Mouse (Mus musculus) layer of hippocampus, adult 8-10 months (tissue): Measurements from ENCODE around the gene Tpo. TPM values are rescaled to one million over a fixed set of nuclear protein-coding genes. Genes with fewer than 3 reads are reported as not detected.

Experiments used
- DNase-seq, 2 experiments: peaks; one replicate each; pipeline ENCODE4 v3.0.0; 2022; ENCODE audit warnings: low spot score in 2 of 2
- total RNA-seq, 4 experiments: library from RNA; stranded (reverse); gene quantifications; 2 replicates each; pipeline ENCODE4 v1.2.4; 2022

The Tpo gene
- total RNA-seq, 4 experiments from 2014 or later: 0.09 to 0.54 (median 0.47) TPM; not detected in 1

DNA sequence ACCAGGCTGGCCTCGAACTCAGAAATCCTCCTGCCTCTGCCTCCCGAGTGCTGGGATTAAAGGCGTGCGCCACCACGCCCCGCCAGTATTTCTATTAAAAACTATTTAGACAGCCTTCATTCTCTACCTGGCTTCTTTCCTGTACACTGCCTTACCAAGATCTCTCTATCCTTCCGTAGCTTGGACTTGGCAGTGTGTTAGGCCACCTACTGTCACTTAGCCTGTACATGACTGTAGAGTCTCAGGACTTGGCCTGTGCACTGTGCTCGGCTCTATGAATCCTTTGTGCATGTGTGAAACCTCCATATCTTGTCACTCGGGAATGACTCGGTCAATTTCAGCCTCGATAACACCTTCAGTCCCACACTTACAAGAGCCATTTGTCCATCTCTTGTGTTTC is 55.4 kb downstream of the Tpo start:
- DNase-seq: no peak

- DNase-seq: no peak
These were observed 56.1 kb downstream of the Tpo start for GRCm38 (mm10) chr12:30076316-30076715.

DNA sequence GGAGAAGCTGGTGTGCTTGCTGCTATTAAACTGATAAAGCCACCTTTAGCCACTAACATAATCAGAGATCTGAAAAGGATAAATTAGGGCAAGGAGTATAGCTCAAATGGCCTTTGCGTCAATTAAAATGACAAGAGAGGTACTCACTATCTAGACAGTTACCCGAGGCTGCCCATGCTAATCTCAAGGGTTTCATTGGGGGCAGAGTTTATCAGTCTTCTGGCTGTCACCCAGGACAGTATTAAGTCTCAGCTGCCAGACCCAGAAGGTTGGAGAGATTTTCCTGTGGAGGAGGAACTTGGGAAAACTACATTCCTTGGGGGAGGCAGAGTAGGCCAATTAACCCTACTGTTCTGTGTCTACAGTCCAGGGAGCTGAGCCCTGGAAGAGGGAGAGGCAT is 63.1 kb downstream of the Tpo start:
- DNase-seq: no peak

- no peak for DNase-seq
These were observed 64.6 kb downstream of the Tpo start for GRCm38 (mm10) chr12:30067806-30068205.

- no peak for DNase-seq
These were observed 70.3 kb downstream of the Tpo start for GRCm38 (mm10) chr12:30062118-30062505.

GRCm38 (mm10) chr12:30061503-30062117 is 70.8 kb downstream of the Tpo start:
- no peak for DNase-seq

GRCm38 (mm10) chr12:30058044-30058443 is 74.4 kb downstream of the Tpo start:
- no peak for DNase-seq

DNA sequence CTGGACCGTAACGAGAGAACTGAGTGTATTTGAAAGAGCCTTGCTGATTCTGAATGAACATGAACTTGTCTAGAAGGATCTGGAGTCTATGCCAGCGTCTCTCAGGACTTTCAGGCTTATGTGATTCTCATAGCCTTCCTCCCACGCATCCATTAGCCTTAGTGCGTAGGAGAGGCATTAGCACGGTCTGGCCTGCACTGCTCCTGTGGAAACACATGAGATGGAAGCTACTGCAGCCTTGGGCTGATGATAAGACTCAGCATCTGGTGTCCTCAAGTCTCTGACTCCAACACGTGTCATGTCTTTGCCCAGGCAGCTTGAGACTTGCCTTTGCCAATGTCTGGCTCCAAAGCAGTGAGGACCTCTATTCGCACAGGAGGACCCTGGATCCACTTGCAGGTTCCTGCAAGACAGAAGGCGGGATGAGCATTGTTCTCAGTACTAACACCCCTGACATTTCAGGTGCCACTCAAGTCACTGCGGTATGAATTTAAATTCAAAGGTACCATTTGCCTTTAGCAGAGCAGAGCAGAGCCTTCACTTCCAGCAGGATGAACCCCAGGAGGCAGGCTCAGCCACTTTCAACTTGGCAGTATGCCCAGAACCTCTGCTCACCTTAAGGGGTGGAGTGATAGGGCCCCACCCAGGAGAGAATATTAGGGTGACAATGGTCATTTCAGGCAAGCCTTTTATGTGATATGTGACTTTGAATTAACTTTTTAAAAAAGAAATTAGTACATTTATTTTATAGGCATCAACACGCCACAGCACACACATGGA is 77.5 kb downstream of the Tpo start:
- no peak for DNase-seq

DNA sequence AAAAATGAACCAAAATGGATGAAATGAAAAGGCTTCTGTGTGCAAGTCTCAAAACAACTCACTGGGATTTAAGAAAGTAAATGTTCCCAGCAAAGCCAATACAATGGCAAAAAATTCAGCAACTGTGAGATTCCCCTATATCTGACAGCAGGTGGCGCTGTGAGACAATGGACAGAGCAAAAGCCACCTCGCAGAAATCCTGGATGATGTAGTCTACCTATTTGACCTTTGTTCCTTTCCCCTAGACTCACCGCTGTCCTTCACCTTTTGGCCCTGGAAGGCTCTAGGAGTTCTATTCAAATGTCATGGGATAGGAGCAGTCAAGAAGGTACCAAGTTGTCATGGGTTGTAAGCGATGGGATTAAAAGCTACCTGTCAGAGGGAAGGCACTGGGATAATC is 82.2 kb downstream of the Tpo start:
- peak in 1 of 2 experiments; percentile 68 for DNase-seq

GRCm38 (mm10) chr12:30049818-30050217 is 82.6 kb downstream of the Tpo start:
- DNase-seq: peak in 1 of 2 experiments; percentile 25

GRCm38 (mm10) chr12:30048848-30049247 is 83.6 kb downstream of the Tpo start:
- no peak for DNase-seq

DNA sequence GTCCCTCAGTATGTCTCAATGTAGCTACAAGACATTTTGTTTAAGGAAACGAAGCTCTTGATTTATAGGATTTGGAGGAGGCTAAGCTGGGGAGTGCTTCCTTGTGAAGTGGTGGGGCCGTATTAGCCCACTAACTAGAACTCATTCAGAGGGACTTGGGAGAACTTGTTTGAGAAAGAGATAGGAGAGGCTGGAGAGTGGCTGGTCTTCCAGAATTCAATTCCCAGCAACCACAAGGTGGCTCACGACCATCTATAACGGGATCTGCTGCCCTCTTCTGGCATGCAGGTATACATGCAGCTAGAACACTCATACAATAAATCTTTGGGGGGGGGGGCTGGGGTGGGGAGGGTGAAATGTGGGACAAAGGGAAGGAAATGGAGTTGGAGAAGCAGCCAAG is 92.3 kb downstream of the Tpo start:
- DNase-seq: peak in 1 of 2 experiments; percentile 46

GRCm38 (mm10) chr12:30039565-30039964 is 92.9 kb downstream of the Tpo start:
- DNase-seq: peak in 1 of 2 experiments; percentile 48

- DNase-seq: peak; percentile 34 to 63
These were observed 95.8 kb downstream of the Tpo start for GRCm38 (mm10) chr12:30036569-30037055.

GRCm38 (mm10) chr12:30035841-30036568 is 96.4 kb downstream of the Tpo start:
- no peak for DNase-seq

DNA sequence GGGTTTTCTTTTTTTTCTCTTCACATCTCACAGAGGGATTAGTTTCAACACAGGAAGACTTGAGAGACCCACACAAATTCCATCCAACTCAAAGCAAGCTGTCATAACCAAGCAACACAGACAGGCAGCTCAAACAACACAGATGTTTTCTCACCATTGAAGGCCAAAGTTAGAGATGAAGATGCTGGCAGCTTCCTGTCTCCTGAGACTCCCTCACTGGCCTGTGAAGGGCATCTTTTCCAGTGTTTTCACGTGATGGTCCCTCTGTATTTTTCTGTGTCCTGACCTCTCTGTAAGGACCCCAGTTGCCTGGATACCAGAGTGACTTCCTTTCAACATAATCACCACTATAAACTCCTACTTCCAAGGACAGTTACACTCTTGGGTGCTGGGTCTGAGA is 97.0 kb downstream of the Tpo start:
- no peak for DNase-seq

DNA sequence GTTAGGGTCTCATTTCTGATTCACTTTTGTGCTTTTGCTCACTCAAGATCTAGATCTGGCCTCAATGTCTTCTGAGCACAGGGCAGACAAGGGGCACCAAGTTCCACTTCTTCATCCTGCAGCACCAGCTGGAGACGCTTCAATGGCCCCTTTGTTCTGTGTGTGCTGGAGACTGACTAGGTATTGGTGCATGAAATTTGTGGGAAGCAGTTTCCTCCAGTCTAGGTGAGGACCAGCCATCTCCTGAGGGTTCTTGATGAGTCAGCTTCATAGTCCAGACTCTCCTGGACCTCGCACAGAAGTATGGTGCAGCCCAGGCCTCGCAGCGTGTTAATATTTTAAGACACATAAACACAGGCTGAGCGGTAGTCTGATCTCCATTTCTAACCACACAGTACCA is 97.7 kb downstream of the Tpo start:
- DNase-seq: no peak

- no peak for DNase-seq
These were observed 101.9 kb downstream of the Tpo start for GRCm38 (mm10) chr12:30030571-30030970.

- DNase-seq: no peak
These were observed 103.3 kb downstream of the Tpo start for GRCm38 (mm10) chr12:30029111-30029510.

DNA sequence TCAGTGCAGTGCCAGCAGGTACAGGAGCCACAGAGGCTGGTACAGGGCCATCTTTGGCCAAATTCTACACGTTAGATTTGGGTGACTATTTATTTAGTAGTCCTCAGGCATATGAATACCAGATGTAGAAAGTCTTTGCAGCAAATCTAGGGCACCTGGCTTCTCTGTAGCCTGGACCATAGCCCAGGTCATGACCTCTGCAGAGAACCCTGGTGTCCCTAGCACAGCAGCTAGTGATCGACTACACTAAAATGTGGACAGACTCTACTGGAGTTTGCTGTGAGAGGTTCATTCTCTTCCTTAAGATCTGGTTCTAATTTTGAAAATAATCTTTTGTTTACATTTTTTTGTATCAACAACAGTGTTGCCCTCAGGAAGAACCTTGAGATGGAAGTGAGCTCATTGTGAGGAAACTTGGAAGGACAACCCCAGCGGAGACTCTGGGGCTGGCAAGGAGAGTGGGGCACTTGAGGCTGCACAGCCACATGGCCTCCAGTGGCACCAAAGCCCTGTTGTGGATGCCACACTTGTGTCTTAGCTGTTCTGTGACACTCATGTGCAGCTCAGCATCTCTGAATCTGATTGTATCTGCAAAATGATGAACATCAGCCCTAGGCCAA is 104.6 kb downstream of the Tpo start:
- no peak for DNase-seq

GRCm38 (mm10) chr12:30024264-30024825 is 108.1 kb downstream of the Tpo start:
- DNase-seq: no peak
